Mouse (Mus musculus) C2C12 (cell line): ENCODE data around the gene Msx2. TPM values are rescaled to one million over a fixed set of nuclear protein-coding genes. Genes with fewer than 3 reads are reported as not detected.

Source experiments
- H3K27me3 ChIP-seq: one replicate; pipeline ENCODE4 v1.6.1; 2011; ENCODE audit not compliant: control insufficient read depth, insufficient read depth, insufficient read length
- H3K36me3 ChIP-seq: one replicate; pipeline ENCODE4 v1.6.1; 2011; ENCODE audit not compliant: control insufficient read depth, insufficient read depth
- H3K4me3 ChIP-seq: one replicate; pipeline ENCODE4 v1.5.1; 2011; ENCODE audit warnings: mild to moderate bottlenecking, control low read depth; ENCODE audit not compliant: poor library complexity, insufficient read depth, severe bottlenecking
- H3K79me2 ChIP-seq: one replicate; pipeline ENCODE4 v1.6.1; 2011; ENCODE audit not compliant: control insufficient read depth, insufficient read depth
- H3K79me3 ChIP-seq: one replicate; pipeline ENCODE4 v1.6.1; 2011; ENCODE audit warnings: low read depth, control low read depth
- H3ac ChIP-seq: one replicate; pipeline ENCODE3; 2011; ENCODE audit warnings: low read depth; ENCODE audit not compliant: control insufficient read depth, insufficient read length
- CEBPB ChIP-seq: IDR thresholded peaks from one replicate; pipeline ENCODE4 v1.6.1; 2011; ENCODE audit warnings: low read depth, mild to moderate bottlenecking, control low read depth, moderate library complexity
- CTCF ChIP-seq: IDR thresholded peaks from one replicate; pipeline ENCODE4 v1.5.1; 2011; ENCODE audit not compliant: control insufficient read depth, insufficient read depth, insufficient read length
- FOSL1 ChIP-seq: IDR thresholded peaks from one replicate; pipeline ENCODE4 v1.8.0; 2011; ENCODE audit warnings: mild to moderate bottlenecking, low read length; ENCODE audit not compliant: poor library complexity, insufficient read depth, severe bottlenecking
- MAX ChIP-seq: IDR thresholded peaks from one replicate; pipeline ENCODE4 v1.6.1; 2011; ENCODE audit warnings: mild to moderate bottlenecking, control low read depth
- MYOD1 ChIP-seq: IDR thresholded peaks from one replicate; pipeline ENCODE4 v1.6.1; 2011; ENCODE audit warnings: low read depth; ENCODE audit not compliant: control insufficient read depth, insufficient read length
- MYOG ChIP-seq: IDR thresholded peaks from one replicate; pipeline ENCODE4 v1.6.1; 2011; ENCODE audit not compliant: control insufficient read depth, insufficient read length; ENCODE audit errors: extremely low read depth
- USF1 ChIP-seq: IDR thresholded peaks from one replicate; pipeline ENCODE4 v1.6.1; 2011; ENCODE audit warnings: low read depth, mild to moderate bottlenecking, control low read depth, moderate library complexity
- polyA plus RNA-seq: library from polyadenylated mRNA; unstranded; fragments of >200 nt; fragmentation: generic; extraction: Trizol; gene quantifications from one replicate; pipeline ENCODE4 v1.2.1, GENCODE M21; 2012; ENCODE audit warnings: missing spikeins

Msx2 gene
- polyA plus RNA-seq, 1 experiment: 0.15 TPM

GRCm38 (mm10) chr13:53442168-53442980, 30.5 kb downstream of the Msx2 start:
- no peak overlapping the region for H3ac ChIP-seq
- H3K79me2 ChIP-seq: no peaks in the 10 kb centered on the region
- H3K4me3 ChIP-seq: no peak overlapping the region
- H3K36me3 ChIP-seq: no peaks in the 10 kb centered on the region
- H3K27me3 ChIP-seq: no peaks in the 10 kb centered on the region
- H3K79me3 ChIP-seq: no peaks in the 10 kb centered on the region
- TF ChIP-seq CEBPB (no peak), MYOG (no peak), USF1 (no peak), MYOD1 (no peak), MAX (no peak), CTCF (no peak), FOSL1 (no peak)

GRCm38 (mm10) chr13:53441307-53442028, 31.4 kb downstream of the Msx2 start:
- Histone ChIP-seq H3K79me3 (no peaks in the 10 kb centered on the region), H3K36me3 (no peaks in the 10 kb centered on the region), H3K27me3 (no peaks in the 10 kb centered on the region), H3ac (no peak overlapping the region), H3K79me2 (no peaks in the 10 kb centered on the region), H3K4me3 (no peak overlapping the region)
- TF ChIP-seq CTCF (no peak), USF1 (no peak), FOSL1 (no peak), MAX (no peak), CEBPB (no peak), MYOG (no peak), MYOD1 (no peak)

GRCm38 (mm10) chr13:53439957-53440356, 32.9 kb downstream of the Msx2 start:
- Histone ChIP-seq H3K4me3 (no peak overlapping the region), H3K79me2 (no peaks in the 10 kb centered on the region), H3K27me3 (no peaks in the 10 kb centered on the region), H3ac (no peak overlapping the region), H3K36me3 (no peaks in the 10 kb centered on the region), H3K79me3 (no peaks in the 10 kb centered on the region)
- no peak for TF ChIP-seq USF1
- no peak for TF ChIP-seq FOSL1
- no peak for TF ChIP-seq MYOG
- no peak for TF ChIP-seq MAX
- no peak for TF ChIP-seq CTCF
- no peak for TF ChIP-seq CEBPB
- no peak for TF ChIP-seq MYOD1

- Histone ChIP-seq H3K36me3 (no peaks in the 10 kb centered on the region), H3K27me3 (peaks cover 4% of the 10 kb centered on the region), H3K4me3 (no peak overlapping the region), H3ac (no peak overlapping the region), H3K79me2 (no peaks in the 10 kb centered on the region), H3K79me3 (no peaks in the 10 kb centered on the region)
- TF ChIP-seq CTCF (peak; percentile 72), USF1 (no peak), MAX (no peak)
These were observed 46.4 kb downstream of the Msx2 start for GRCm38 (mm10) chr13:53426507-53426906.

GRCm38 (mm10) chr13:53421189-53421588, 51.7 kb downstream of the Msx2 start:
- TF ChIP-seq USF1 (no peak), FOSL1 (no peak), MYOG (no peak), MAX (no peak)
- Histone ChIP-seq H3K79me2 (no peaks in the 10 kb centered on the region), H3K79me3 (no peaks in the 10 kb centered on the region)

GRCm38 (mm10) chr13:53420741-53421140, 52.1 kb downstream of the Msx2 start:
- Histone ChIP-seq H3K79me3 (no peaks in the 10 kb centered on the region), H3K27me3 (peaks cover 4% of the 10 kb centered on the region), H3K36me3 (no peaks in the 10 kb centered on the region), H3K79me2 (no peaks in the 10 kb centered on the region), H3K4me3 (no peak overlapping the region), H3ac (no peak overlapping the region)
- TF ChIP-seq MAX (no peak), CTCF (no peak), FOSL1 (no peak), MYOD1 (no peak), USF1 (no peak), CEBPB (no peak), MYOG (no peak)

More at GRCm38 (mm10) chr13:53421189-53421588, 51.7 kb downstream of the Msx2 start:
- Histone ChIP-seq H3K4me3 (no peak overlapping the region), H3K27me3 (peaks cover 4% of the 10 kb centered on the region), H3ac (no peak overlapping the region), H3K36me3 (no peaks in the 10 kb centered on the region)
